Mouse (Mus musculus) large intestine, adult 2 months (tissue): Measurements from ENCODE around the gene Umodl1. TPM values are rescaled to one million over a fixed set of nuclear protein-coding genes. Genes with fewer than 3 reads are reported as not detected.

Source experiments
- DNase-seq: peaks from one replicate; pipeline ENCODE4 v3.0.0-alpha.2; 2012; ENCODE audit warnings: low read depth, low spot score
- WGBS: fragments of 180-500 bp; shearing (Covaris S2); methylation state at CpG from one replicate; pipeline ENCODE4 v1.1.7; 2018; 5-methylcytosine and 5-hydroxymethylcytosine counted together
- polyA plus RNA-seq: library from polyadenylated mRNA; depleted of rRNA; stranded (reverse); fragments of >200 nt; gene quantifications from 2 replicates; pipeline ENCODE4 v1.2.3, GENCODE M21; 2012; rRNA removed

The Umodl1 gene
- polyA plus RNA-seq: not detected in 2 replicates

GRCm38 (mm10) chr17:30954340-30954739 is at the start of gene Umodl1:
Umodl1 (plus strand) TSS chr17:30954640.
- WGBS: 50% methylated on average over 10 of the region's 10 CpGs
- no peak for DNase-seq

- WGBS: 52% methylated on average over 4 of the region's 4 CpGs
- DNase-seq: no peak
Measured at GRCm38 (mm10) chr17:30907577-30907976, 46.9 kb upstream of the Umodl1 start.

GRCm38 (mm10) chr17:30910866-30911731 is 43.3 kb upstream of the Umodl1 start:
- WGBS: 13% methylated on average over 27 of the region's 27 CpGs
- no peak for DNase-seq

DNA sequence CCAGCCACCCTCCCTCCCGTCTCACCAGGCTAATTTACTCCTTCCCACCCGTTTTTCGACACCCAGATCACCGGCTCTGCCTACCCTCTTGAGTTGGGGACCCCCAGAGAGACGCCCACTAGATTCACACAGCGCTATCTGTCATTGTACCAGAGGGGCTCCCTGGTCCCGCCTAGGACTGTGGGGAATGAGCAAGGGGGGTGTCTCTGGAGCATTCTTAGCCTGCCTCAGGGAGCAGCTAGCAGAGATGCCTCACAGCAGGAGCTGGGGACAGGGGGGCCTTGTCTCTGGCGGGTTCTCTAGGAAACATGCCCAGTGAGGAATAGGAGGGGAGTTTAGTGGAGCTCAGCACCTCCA is 42.7 kb upstream of the Umodl1 start:
- WGBS: 11% methylated on average over 8 of the region's 8 CpGs
- no peak for DNase-seq

DNA sequence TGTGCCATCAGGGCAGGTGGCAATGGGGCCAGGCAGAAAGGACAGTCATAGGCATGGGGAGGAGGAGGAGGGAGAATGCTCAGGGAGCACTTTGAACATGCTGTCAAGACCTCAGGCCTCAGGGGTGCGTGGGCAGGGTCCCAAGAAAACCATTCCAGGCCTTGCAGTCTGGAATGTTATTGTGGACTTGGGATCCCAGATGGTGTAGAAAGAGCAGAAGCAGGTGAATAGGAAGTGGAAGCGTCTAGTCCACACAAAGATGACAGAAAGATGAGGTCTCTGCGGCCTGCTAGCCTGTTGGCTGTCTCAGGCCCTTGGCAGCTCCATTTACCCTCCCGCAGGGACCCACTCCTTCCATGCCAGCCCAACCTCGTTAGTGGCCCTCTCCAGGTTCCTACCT is 41.9 kb upstream of the Umodl1 start:
- WGBS: 27% methylated on average over 5 of the region's 5 CpGs
- no peak for DNase-seq

DNA sequence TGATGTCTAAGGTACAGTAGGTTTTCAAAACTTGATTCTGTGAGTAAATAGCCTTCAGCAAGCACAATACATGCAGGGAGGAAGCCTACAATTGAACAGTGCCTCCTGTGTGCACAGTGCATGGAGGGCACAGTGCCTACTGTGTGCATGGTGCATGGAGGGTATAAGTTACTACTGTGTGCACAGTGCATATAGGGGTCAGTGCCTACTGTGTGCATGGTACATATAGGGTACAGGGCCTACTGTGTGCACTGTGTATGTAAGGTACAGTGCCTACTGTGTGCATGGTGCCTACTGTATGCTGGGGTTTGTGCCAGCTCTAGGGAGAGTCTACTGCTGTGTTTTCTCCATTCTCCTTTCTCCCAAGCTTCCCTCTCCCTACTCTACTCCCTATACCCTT is 40.2 kb upstream of the Umodl1 start:
- no peak for DNase-seq

DNA sequence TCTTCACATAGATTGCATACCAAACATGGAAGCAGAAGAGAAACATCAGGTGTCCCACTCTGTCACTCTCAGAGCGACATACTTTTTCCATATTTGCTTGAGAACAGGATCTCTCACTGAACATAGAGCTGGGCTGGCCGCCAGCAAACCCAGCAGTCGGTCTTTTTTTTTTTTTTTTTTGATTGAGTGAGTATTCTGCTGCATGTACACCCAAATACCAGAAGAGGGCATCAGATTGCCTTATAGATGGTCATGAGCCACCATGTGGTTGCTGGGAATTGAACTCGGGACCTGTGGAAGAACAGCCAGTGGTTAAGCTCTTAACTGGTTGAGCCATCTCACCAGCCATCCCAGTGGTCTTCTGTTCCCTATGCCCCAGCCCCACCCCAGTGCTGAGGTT is 30.9 kb upstream of the Umodl1 start:
- no peak for DNase-seq
- WGBS: 42% methylated on average over 4 of the region's 4 CpGs

- WGBS: 60% methylated on average over 7 of the region's 7 CpGs
- no peak for DNase-seq
Measured at GRCm38 (mm10) chr17:30930827-30931226, 23.6 kb upstream of the Umodl1 start.

DNA sequence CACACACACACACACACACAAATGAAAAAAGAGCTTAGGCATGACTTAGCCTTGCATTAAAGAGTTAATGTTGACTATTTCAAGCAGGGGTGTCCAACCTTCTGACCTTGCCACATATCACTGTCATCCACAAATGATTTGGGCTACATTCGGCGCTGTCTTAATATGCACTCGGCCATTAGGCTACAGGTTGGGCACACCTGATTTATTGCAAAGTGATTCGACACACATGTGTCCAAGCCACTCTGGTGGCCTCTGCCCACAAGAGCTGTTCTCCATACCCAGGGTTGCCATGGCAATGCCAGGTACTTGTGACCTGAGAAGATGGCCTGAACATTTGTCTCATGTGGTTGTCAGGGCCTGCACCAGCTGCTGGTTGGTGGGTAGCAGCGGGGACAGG is 21.6 kb upstream of the Umodl1 start:
- 80% methylated on average over 5 of the region's 5 CpGs for WGBS
- no peak for DNase-seq

GRCm38 (mm10) chr17:30935301-30935700 is 19.1 kb upstream of the Umodl1 start:
- DNase-seq: no peak
- WGBS: 63% methylated on average over 5 of the region's 5 CpGs

DNA sequence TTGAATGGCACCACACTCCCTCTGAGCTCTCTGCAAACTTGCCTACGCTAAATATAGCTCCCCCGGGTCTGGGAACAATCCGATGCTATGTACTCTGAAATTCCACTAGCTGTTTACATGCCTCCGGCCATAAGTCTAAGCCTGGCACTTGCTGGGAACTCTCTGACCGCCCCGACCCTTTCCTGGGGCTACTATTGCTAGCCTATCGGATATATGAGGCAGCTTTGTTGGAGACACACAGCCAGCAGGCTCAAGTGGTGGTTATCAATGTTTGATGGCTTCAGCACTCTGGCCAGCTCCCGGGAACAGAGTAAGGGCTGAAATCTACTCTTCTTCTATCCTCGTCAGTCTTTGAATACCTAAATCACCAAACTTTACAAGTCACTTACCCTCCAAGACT is 15.9 kb upstream of the Umodl1 start:
- WGBS: 50% methylated on average over 9 of the region's 9 CpGs

GRCm38 (mm10) chr17:30948382-30948781 is 6.1 kb upstream of the Umodl1 start:
- no peak for DNase-seq
- 51% methylated on average over 1 of the region's 1 CpGs for WGBS

More for the DNA sequence above, 15.9 kb upstream of the Umodl1 start:
- DNase-seq: no peak

DNA sequence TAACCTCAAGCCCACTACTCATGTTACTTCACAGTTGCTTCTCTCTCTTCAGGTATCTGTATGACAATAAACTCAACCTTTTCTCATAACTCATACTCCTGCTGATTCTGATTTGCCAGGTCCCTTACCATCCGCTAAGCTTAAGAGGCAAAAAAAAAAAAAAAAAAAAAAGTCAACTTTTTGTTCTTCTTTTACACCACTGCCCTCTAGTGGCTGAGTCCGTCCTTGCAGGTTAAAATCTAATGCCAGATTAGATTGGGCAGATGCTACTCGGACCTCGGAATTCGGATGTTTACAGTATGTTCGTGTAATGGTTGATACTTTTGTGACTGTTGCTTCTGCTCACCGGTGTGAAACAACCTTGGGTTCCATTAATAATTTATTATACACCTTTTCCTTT is 3.7 kb upstream of the Umodl1 start:
- peak; percentile 27 for DNase-seq
- 3% methylated on average over 7 of the region's 7 CpGs for WGBS

DNA sequence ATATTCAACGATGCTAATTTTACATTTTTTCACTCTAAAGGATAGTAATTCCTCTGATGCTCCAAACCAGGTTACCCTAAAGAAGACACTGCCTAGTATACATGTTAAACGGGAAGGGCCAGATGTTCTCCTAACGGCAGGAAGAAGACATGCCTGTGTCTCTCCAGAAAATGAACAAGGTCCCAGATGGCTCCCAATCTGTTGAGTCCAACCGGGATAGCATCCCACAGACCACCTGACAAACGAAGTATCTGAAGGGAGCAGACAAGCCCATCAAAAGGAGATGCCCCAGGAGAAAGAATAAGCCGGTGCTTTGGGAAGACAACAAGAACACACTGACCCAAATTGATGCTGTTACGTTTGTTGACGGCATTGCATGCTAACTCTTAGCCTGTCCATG is 2.8 kb upstream of the Umodl1 start:
- WGBS: 57% methylated on average over 8 of the region's 8 CpGs
- DNase-seq: no peak

DNA sequence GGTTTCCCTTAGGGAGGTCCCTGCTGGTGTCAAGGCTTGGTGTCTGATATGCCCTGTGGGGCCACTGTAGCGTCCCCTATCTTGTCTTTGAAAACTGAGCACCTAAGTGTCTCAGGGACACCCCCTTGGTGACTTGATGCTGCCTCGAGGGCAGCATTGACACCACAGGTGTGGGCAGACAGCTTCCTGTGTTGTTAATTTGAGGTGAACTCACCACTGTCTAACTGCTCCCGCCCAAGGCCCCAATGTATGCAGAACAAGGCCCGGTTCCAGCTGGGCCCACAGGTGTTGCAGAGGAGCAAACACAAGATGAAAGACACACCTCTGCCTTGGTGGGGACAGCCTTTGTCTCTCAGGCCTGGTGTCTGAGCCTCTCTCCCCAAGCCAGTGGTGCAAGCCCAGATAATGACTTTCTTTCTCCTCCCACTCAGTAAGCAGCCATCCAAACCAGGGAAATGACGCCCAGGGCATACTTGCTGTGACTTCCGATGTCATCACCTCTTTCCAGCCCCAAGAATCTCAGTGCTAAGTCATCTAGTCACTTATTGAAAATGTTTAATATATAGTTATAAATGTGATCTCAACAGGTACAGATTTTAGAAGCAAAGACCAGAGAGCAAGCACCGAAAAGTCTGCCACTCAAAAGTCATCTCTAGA is 7.6 kb downstream of the Umodl1 start:
- DNase-seq: no peak
- WGBS: 48% methylated on average over 7 of the region's 7 CpGs

DNA sequence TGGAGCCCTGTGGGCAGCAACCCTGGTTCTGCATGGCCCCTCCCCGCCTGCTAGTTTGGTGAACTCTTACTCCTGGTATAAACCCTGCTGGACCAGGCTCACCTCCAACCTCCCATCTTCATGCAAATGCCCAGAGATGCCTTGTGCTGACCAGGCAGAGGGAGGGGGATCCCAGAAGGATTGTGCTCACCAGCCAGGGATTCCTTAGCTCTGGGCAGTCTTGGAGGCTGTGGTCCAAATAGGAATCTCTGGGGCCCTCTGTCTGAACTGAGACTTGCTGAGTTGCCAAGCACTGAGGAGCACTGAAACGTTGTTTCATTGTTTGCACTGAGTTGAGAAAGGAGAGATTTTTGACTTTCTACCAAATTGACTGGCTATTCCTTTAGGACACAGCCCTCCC is 8.4 kb downstream of the Umodl1 start:
- DNase-seq: no peak
- 29% methylated on average over 2 of the region's 2 CpGs for WGBS

DNA sequence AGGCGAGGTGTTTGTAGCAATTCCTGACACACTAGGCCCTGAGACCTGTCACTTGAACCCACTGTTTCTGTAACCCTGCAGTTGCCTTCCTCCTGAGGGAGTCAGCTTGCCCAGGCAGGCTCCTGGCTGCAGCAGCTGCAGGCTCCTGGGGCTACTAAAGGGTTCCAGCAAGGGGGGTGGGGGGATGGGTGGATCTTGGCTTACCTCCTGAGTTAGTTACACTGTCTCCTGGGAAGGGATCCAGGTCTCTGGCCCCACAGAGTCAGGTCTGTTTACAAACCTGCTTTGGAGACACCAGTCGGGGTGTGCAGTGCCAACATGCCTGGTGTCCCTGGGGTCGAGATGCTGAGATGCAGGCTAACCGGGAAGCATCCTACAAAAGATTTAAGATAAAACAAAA is 15.5 kb downstream of the Umodl1 start:
- DNase-seq: no peak
- WGBS: 42% methylated on average over 4 of the region's 4 CpGs

DNA sequence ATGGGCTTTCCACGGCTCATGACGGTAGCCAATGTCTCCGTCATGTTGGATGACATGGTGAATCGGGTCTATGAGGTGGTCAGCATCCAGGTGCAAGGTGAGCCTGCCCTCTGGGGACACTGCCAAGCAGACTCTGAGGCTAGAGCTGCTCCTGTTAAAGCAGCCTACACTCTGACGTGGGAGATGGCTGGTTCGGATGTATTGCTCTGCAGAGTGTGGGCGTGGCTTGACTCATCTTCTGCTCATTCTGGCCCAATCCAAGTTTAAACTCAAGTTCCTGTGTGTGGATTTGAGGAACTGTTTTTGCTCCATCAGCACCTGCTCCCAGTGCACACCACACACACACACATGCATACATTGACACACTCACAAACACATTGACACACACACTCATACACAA is 17.4 kb downstream of the Umodl1 start:
- DNase-seq: no peak
- WGBS: 71% methylated on average over 7 of the region's 7 CpGs

DNA sequence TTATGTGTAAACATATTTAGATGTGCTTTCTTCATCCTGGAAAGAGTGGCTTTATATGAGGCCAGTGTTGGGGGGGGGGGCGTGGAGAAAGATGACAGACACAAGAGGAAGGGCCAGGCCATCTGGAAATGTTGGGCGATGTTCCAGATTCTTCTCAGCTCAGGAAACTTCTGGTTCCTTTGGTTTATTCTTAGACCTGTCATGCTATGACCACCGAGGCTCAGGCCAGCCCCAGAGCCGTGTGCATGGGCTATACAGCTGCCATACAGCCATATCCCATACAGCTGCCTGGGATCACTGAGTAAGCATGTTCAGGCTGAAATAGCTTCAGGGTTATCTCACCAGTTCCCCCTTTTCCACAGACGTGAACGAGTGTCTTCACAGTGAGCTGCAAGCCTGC is 18.9 kb downstream of the Umodl1 start:
- DNase-seq: no peak
- 57% methylated on average over 6 of the region's 6 CpGs for WGBS

DNA sequence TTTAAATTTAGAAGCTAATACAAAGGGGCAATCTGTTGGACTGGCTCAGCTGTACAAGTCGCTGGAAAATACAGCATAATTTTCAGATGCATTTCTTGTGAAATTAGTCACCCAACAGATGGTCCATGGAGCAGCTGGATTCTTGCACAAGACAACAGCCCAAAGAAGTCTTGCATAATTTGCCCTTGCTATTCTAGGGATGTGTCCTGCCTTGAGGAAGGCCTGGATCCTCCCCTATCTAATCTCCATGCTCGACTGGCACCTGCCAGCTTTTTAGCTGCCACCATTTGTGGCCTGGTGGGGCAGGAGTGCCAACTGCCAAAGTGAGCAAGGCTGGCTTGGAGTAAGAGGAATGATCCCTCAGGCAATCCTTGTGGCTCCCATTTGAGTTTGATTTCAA is 22.9 kb downstream of the Umodl1 start:
- 43% methylated on average over 2 of the region's 2 CpGs for WGBS
- no peak for DNase-seq

- DNase-seq: no peak
- WGBS: 56% methylated on average over 10 of the region's 10 CpGs
Measured at GRCm38 (mm10) chr17:30978556-30978955, 24.1 kb downstream of the Umodl1 start.
